Mouse (Mus musculus): Measurements from ENCODE around the gene Gm10322.

GRCm38 (mm10) chr10:59569481-59569869, 46.4 kb upstream of the Gm10322 start:
- no peak for TF ChIP-seq CTCF (IDR thresholded peaks at IDR 0.05; ENCODE audit: borderline replicate concordance, control insufficient read depth, extremely low read depth, insufficient read depth, low read length, poor library complexity)
- TF ChIP-seq POLR2A (IDR thresholded peaks at IDR 0.05; ENCODE audit: control insufficient read depth, extremely low read depth, insufficient read depth, low read length, poor library complexity): no peak

All from thymus, adult 2 months (tissue).